Mouse (Mus musculus) erythroblast, embryonic 14.5 days (primary cell): ENCODE data around the gene Heatr3.

Experiments
- GATA1 ChIP-seq: IDR thresholded peaks from 2 replicates; pipeline ENCODE4 v1.6.1; 2012; ENCODE audit warnings: low read length, inconsistent platforms, mixed read lengths
- TAL1 ChIP-seq: IDR thresholded peaks from 3 replicates; pipeline ENCODE4 v1.6.1; 2012; ENCODE audit warnings: low read length, inconsistent platforms, mixed read lengths

DNA sequence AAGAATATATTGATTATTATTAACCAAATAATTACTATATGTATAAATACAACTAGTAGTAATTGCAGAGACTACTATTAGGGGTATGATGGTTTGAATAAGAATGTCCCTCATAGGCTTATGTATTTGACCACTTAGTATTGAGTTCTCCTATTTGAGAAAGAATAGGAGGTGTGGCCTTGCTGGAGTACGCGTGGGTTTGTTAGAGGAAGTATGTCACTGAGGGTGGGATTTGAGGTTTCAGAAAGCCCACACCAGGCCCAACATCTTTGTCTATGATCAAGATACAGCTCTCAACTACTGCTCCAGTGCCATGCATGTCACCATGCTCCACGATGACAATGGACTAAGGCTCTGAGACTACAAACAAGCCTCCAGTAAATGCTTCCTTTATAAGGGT lies 1.6 kb downstream of the Heatr3 start:
- TF ChIP-seq GATA1 (no peak), TAL1 (no peak)
